20 mouse cellular contexts compared by ENCODE assay signal in genomic region chr5:136429647-136430046, GRCm38 (mm10).
DNase-seq lines count a peak whose midpoint lies in the region; ATAC-seq and TF ChIP-seq lines count a peak whose summit lies in the region.
"Had no signal": no experiment of that assay in that cellular context is flagged by ENCODE, and none has a peak within 500 bp of the region (broad histone marks: within the 10 kb centered on the region; RNA-seq: fewer than 3 reads in every experiment).

No protein-coding gene starts in this region.

- no peak overlapping the region for H3K4me3 ChIP-seq in heart, embryonic 12.5 days
- H3K4me3 ChIP-seq in limb, embryonic 12.5 days (replicated peaks): no peak overlapping the region
- H3K4me3 ChIP-seq in limb, embryonic 10.5 days: no peak overlapping the region
- H3K4me3 ChIP-seq in bone marrow macrophage, adult 2 months (ENCODE audit: insufficient read depth, low read length): no peak overlapping the region
- H3K4me3 ChIP-seq: forebrain, embryonic 15.5 days; hindbrain, embryonic 13.5 days; lung, embryonic 15.5 days; midbrain, embryonic 15.5 days; neural tube, embryonic 15.5 days had no signal

- no peak for TF ChIP-seq CTCF in bone marrow macrophage, adult 2 months (IDR thresholded peaks at IDR 0.05; ENCODE audit: low read depth, low read length)

- H3K27me3 ChIP-seq in heart, embryonic 12.5 days (replicated peaks): no peaks in the 10 kb centered on the region
- H3K27me3 ChIP-seq in limb, embryonic 12.5 days: peaks cover 39% of the 10 kb centered on the region
- H3K27me3 ChIP-seq in limb, embryonic 10.5 days (ENCODE audit: low read depth, poor library complexity, severe bottlenecking): no peaks in the 10 kb centered on the region
- H3K27me3 ChIP-seq: forebrain, embryonic 15.5 days; hindbrain, embryonic 13.5 days; lung, embryonic 15.5 days; midbrain, embryonic 15.5 days; neural tube, embryonic 15.5 days had no signal

- no peak for ATAC-seq in heart, embryonic 12.5 days (ENCODE audit: insufficient number of reproducible peaks, low FRiP score)
- ATAC-seq in limb, embryonic 12.5 days (ENCODE audit: insufficient number of reproducible peaks, insufficient read depth, low FRiP score, low TSS enrichment, low read depth): 0 out of 2 replicates have a peak, but pooled peaks have one; percentile 8
- ATAC-seq in megakaryocyte progenitor cell, adult 5-6 weeks (replicated peaks; ENCODE audit: poor library complexity): peak; percentile 85
- ATAC-seq: activated CD4-positive, CD25-positive, alpha-beta regulatory T cell, adult 4 months; forebrain, embryonic 15.5 days; midbrain, embryonic 15.5 days had no signal

- no peak for TF ChIP-seq POLR2A in bone marrow macrophage, adult 2 months (IDR thresholded peaks at IDR 0.05; ENCODE audit: borderline replicate concordance, low read depth, low read length)

- peak overlapping the region; percentile 90; the same call in 1 of the 2 replicates for H3K27ac ChIP-seq in heart, embryonic 12.5 days (ENCODE audit: poor library complexity, severe bottlenecking)
- H3K27ac ChIP-seq in limb, embryonic 12.5 days: no peak overlapping the region
- H3K27ac ChIP-seq in limb, embryonic 10.5 days: no peak overlapping the region
- H3K27ac ChIP-seq in bone marrow macrophage, adult 2 months (ENCODE audit: insufficient read depth, low read depth, low read length): peak overlapping the region; percentile 97
- H3K27ac ChIP-seq: forebrain, embryonic 15.5 days; hindbrain, embryonic 13.5 days; midbrain, embryonic 15.5 days; neural tube, embryonic 15.5 days had no signal

- no peak overlapping the region for H3K4me2 ChIP-seq in heart, embryonic 12.5 days
- no peak overlapping the region for H3K4me2 ChIP-seq in limb, embryonic 12.5 days
- H3K4me2 ChIP-seq: forebrain, embryonic 15.5 days; heart, embryonic 11.5 days; hindbrain, embryonic 13.5 days; liver, embryonic 11.5 days; lung, embryonic 15.5 days; midbrain, embryonic 15.5 days; neural tube, embryonic 15.5 days had no signal

- no peaks in the 10 kb centered on the region for H3K9me3 ChIP-seq in heart, embryonic 12.5 days (replicated peaks)
- no peaks in the 10 kb centered on the region for H3K9me3 ChIP-seq in limb, embryonic 12.5 days
- H3K9me3 ChIP-seq in limb, embryonic 10.5 days (replicated peaks): no peaks in the 10 kb centered on the region
- H3K9me3 ChIP-seq: forebrain, embryonic 15.5 days; G1E; hindbrain, embryonic 13.5 days; lung, embryonic 15.5 days; midbrain, embryonic 15.5 days; neural tube, embryonic 15.5 days had no signal

- no peak overlapping the region for H3K9ac ChIP-seq in heart, embryonic 12.5 days
- no peak overlapping the region for H3K9ac ChIP-seq in limb, embryonic 12.5 days (replicated peaks)
- H3K9ac ChIP-seq: forebrain, embryonic 15.5 days; hindbrain, embryonic 13.5 days; lung, embryonic 15.5 days; midbrain, embryonic 15.5 days; neural tube, embryonic 15.5 days had no signal

- no peak for DNase-seq in heart, postnatal 4 days
- DNase-seq in limb, embryonic 10.5 days (ENCODE audit: low spot score): no peak
- DNase-seq in left cerebral cortex, postnatal 36 days (ENCODE audit: low spot score in 2 of 2): no peak
- DNase-seq: adrenal gland, postnatal 10 days; cerebellum, postnatal 10 days; gastrocnemius, postnatal 14 days; right cerebral cortex, postnatal 14 days had no signal

- intact Hi-C loops in left cerebral cortex, postnatal 36 days (cut with DNase I): no loop called here

- H3K36me3 ChIP-seq in heart, embryonic 12.5 days: no peaks in the 10 kb centered on the region
- no peaks in the 10 kb centered on the region for H3K36me3 ChIP-seq in limb, embryonic 12.5 days
- H3K36me3 ChIP-seq in limb, embryonic 10.5 days: no peaks in the 10 kb centered on the region
- H3K36me3 ChIP-seq: forebrain, embryonic 15.5 days; G1E; hindbrain, embryonic 13.5 days; lung, embryonic 15.5 days; midbrain, embryonic 15.5 days; neural tube, embryonic 15.5 days had no signal

- H3K4me1 ChIP-seq in heart, embryonic 12.5 days (replicated peaks): peaks cover 55% of the 10 kb centered on the region
- H3K4me1 ChIP-seq in limb, embryonic 12.5 days (replicated peaks): peaks cover 44% of the 10 kb centered on the region
- H3K4me1 ChIP-seq in limb, embryonic 10.5 days: peaks cover 34% of the 10 kb centered on the region
- peaks cover 48% of the 10 kb centered on the region for H3K4me1 ChIP-seq in bone marrow macrophage, adult 2 months (ENCODE audit: control insufficient read depth, insufficient read depth, low read length)

- WGBS in heart, embryonic 12.5 days: 60% methylated on average over 4 of the region's 4 CpGs
- WGBS in limb, embryonic 12.5 days: 74% methylated on average over 4 of the region's 4 CpGs
- WGBS in limb, embryonic 10.5 days: 77% methylated on average over 4 of the region's 4 CpGs

Comparison
In these comparisons a context has a peak if more than half of its experiments do, and no peak if none do; other contexts are left out.
1. H3K27ac ChIP-seq: peak in heart, embryonic 12.5 days (single experiment) and bone marrow macrophage, adult 2 months (single experiment); none in limb, embryonic 12.5 days (single experiment) and limb, embryonic 10.5 days (single experiment).